Mouse (Mus musculus) ES-Bruce4 (cell line): ENCODE measurements around the gene Krt18. TPM values are rescaled to one million over a fixed set of nuclear protein-coding genes. Genes with fewer than 3 reads are reported as not detected.

Source experiments
- H3K27ac ChIP-seq: 2 replicates; pipeline ENCODE4 v1.5.1; 2012; ENCODE audit warnings: low read length, inconsistent platforms; ENCODE audit not compliant: insufficient read depth
- H3K27me3 ChIP-seq: 2 replicates; pipeline ENCODE4 v1.6.1; 2012; ENCODE audit warnings: mild to moderate bottlenecking, low read length, inconsistent platforms; ENCODE audit not compliant: control insufficient read depth, poor library complexity, insufficient read depth, severe bottlenecking
- H3K36me3 ChIP-seq: 2 replicates; pipeline ENCODE4 v1.6.1; 2012; ENCODE audit warnings: inconsistent platforms, mild to moderate bottlenecking, low read length, moderate library complexity; ENCODE audit not compliant: control insufficient read depth, poor library complexity, insufficient read depth, severe bottlenecking
- H3K4me1 ChIP-seq: one replicate; pipeline ENCODE4 v1.8.1; 2011; ENCODE audit warnings: low read length; ENCODE audit not compliant: control insufficient read depth, insufficient read depth
- H3K4me3 ChIP-seq: 2 replicates; pipeline ENCODE4 v1.5.1; 2011; ENCODE audit warnings: low read depth, mild to moderate bottlenecking, low read length
- H3K9ac ChIP-seq: 2 replicates; pipeline ENCODE4 v1.6.1; 2012; ENCODE audit warnings: low read depth, mild to moderate bottlenecking, inconsistent platforms; ENCODE audit not compliant: poor library complexity, severe bottlenecking
- H3K9me3 ChIP-seq: replicated peaks from 2 replicates; pipeline ENCODE4 v1.6.1; 2012; ENCODE audit warnings: mild to moderate bottlenecking, low read length, inconsistent platforms; ENCODE audit not compliant: control insufficient read depth, poor library complexity, insufficient read depth, severe bottlenecking
- CTCF ChIP-seq: IDR thresholded peaks from one replicate; pipeline ENCODE4 v1.8.1; 2011; ENCODE audit warnings: low read depth, low read length
- EP300 ChIP-seq: IDR thresholded peaks from 2 replicates; pipeline ENCODE4 v1.6.1; 2011; ENCODE audit warnings: low read depth, low read length; ENCODE audit not compliant: insufficient read depth
- POLR2A ChIP-seq: IDR thresholded peaks from one replicate; pipeline ENCODE4 v1.8.1; 2011; ENCODE audit warnings: low read length; ENCODE audit not compliant: insufficient read depth
- polyA plus RNA-seq: library from polyadenylated mRNA; stranded (reverse); fragments of >200 nt; gene quantifications from 2 replicates; pipeline ENCODE4 v1.2.4, GENCODE M21; 2011; ENCODE audit warnings: low read depth; ENCODE audit not compliant: missing spikeins, insufficient read depth, insufficient read length

Gene Krt18
- polyA plus RNA-seq, 1 experiment: 334 TPM

DNA sequence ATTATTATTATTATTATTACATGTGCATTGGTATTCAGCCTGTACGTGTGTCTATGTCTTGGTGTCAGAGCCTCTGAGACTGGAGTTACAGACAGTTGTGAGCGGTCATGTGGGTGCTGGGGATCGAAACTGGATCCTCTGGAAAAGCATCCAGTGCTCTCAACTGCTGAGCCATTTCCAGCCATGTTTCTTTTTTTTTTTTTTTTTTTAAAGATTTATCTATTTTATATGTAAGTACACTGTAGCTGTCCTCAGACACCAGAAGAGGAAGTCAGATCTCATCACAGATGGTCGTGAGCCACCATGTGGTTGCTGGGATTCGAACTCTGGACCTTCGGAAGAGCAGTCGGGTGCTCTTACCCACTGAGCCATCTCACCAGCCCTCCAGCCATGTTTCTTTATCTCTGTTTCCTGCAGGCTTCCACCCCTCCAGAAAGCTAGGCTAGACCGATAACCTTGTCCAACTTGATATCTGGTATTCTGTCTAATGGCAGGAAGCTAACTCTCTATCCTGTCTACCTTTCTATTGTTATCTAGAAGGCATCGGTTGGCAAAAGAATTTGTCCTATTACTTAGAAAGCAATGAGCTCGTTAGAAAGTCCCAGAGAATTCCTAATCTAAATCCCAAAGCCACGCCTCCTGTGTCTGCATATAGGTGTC is 28.2 kb upstream of the Krt18 start:
- Histone ChIP-seq H3K4me1 (no peaks in the 10 kb centered on the region), H3K27me3 (no peaks in the 10 kb centered on the region), H3K36me3 (no peaks in the 10 kb centered on the region)

GRCm38 (mm10) chr15:102002646-102003488 is 25.1 kb upstream of the Krt18 start:
- Histone ChIP-seq H3K27ac (no peak overlapping the region), H3K27me3 (no peaks in the 10 kb centered on the region)

More for the DNA sequence above, 28.2 kb upstream of the Krt18 start:
- Histone ChIP-seq H3K4me3 (no peak overlapping the region), H3K9me3 (no peaks in the 10 kb centered on the region), H3K9ac (no peak overlapping the region), H3K27ac (no peak overlapping the region)
- TF ChIP-seq EP300 (no peak), CTCF (no peak), POLR2A (no peak)

GRCm38 (mm10) chr15:102003516-102003915 is 24.5 kb upstream of the Krt18 start:
- Histone ChIP-seq H3K4me3 (peak overlapping the region; percentile 57), H3K4me1 (peaks cover 8% of the 10 kb centered on the region), H3K9me3 (no peaks in the 10 kb centered on the region), H3K27ac (no peak overlapping the region), H3K36me3 (no peaks in the 10 kb centered on the region), H3K27me3 (no peaks in the 10 kb centered on the region), H3K9ac (peak overlapping the region; percentile 59)
- no peak for TF ChIP-seq EP300
- no peak for TF ChIP-seq CTCF
- TF ChIP-seq POLR2A: no peak

More at GRCm38 (mm10) chr15:102002646-102003488, 25.1 kb upstream of the Krt18 start:
- H3K36me3 ChIP-seq: no peaks in the 10 kb centered on the region
- H3K4me1 ChIP-seq: peaks cover 8% of the 10 kb centered on the region
- no peaks in the 10 kb centered on the region for H3K9me3 ChIP-seq
- H3K9ac ChIP-seq: peak overlapping the region; percentile 59
- no peak for TF ChIP-seq CTCF
- no peak for TF ChIP-seq EP300
- TF ChIP-seq POLR2A: no peak
- H3K4me3 ChIP-seq: peak overlapping the region; percentile 48

- H3K4me1 ChIP-seq: peaks cover 8% of the 10 kb centered on the region
- no peaks in the 10 kb centered on the region for H3K9me3 ChIP-seq
- H3K4me3 ChIP-seq: peak within 1 kb of the TSS; percentile 57
- no peak within 1 kb of the TSS for H3K27ac ChIP-seq
- H3K9ac ChIP-seq: peak within 1 kb of the TSS; percentile 59
- no peaks in the 10 kb centered on the region for H3K27me3 ChIP-seq
- TF ChIP-seq EP300 (no peak), CTCF (peak; percentile 44), POLR2A (no peak)
- no peaks in the 10 kb centered on the region for H3K36me3 ChIP-seq
Observed at GRCm38 (mm10) chr15:102004189-102004588, 23.8 kb upstream of the Krt18 start, which contains the start of gene Krt8. Krt8 (minus strand) TSS chr15:102004482.

GRCm38 (mm10) chr15:102005290-102005689 is 22.7 kb upstream of the Krt18 start:
- H3K4me1 ChIP-seq: peaks cover 13% of the 10 kb centered on the region
- H3K27ac ChIP-seq: no peak overlapping the region
- no peaks in the 10 kb centered on the region for H3K36me3 ChIP-seq
- H3K9ac ChIP-seq: no peak overlapping the region
- no peaks in the 10 kb centered on the region for H3K9me3 ChIP-seq
- H3K4me3 ChIP-seq: no peak overlapping the region
- peak; percentile 26; the same call in 1 of the 2 replicates for TF ChIP-seq EP300
- no peak for TF ChIP-seq CTCF
- H3K27me3 ChIP-seq: no peaks in the 10 kb centered on the region

GRCm38 (mm10) chr15:102006317-102006716 is 21.7 kb upstream of the Krt18 start:
- H3K27ac ChIP-seq: no peak overlapping the region
- no peak for TF ChIP-seq POLR2A
- TF ChIP-seq EP300: peak; percentile 66; the same call in 1 of the 2 replicates
- H3K36me3 ChIP-seq: no peaks in the 10 kb centered on the region
- no peaks in the 10 kb centered on the region for H3K9me3 ChIP-seq
- no peak overlapping the region for H3K9ac ChIP-seq
- H3K4me3 ChIP-seq: no peak overlapping the region
- H3K4me1 ChIP-seq: peaks cover 13% of the 10 kb centered on the region
- H3K27me3 ChIP-seq: no peaks in the 10 kb centered on the region
